Mouse (Mus musculus) ovary, adult 18-20 months (tissue): ENCODE data around the gene Ror1.

Experiments
- DNase-seq: peaks from one replicate; pipeline ENCODE4 v3.0.0; 2022; ENCODE audit warnings: low spot score, mixed read lengths

Gene Ror1

DNA sequence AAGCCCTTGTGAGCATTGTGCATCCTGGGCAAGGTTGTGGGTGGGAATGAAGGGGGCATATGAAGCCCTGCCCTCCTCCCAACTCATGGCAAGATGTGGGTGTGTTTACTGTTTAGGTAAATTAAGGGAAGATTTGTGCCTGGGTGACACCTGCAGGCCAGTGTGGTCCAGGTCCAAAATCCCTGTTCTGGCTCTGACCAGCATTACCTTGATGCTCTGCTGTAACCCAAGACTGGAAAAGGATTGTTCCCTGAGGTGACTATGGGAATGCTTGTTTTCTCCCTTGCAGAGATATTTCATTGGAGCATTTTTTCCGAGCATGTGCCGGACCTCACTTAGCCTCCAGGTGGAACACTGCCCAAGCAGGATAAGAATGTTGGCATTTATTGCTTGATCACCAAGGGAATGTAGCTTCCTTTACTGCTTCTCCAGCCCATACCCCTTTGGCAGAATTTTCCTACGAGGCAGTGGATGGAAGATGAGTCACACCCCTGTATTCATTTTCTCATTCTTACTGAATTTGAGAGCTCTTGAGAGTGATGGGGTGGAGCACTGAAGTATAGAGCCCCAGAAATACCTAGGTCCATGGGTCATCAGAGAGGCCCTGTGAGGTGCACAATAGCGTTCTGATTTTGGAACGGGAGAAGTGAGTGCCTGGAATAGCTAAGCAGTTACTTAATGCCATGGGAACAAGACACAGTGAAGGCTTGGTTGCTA, 290.8 kb downstream of the Ror1 start:
- no peak for DNase-seq

DNA sequence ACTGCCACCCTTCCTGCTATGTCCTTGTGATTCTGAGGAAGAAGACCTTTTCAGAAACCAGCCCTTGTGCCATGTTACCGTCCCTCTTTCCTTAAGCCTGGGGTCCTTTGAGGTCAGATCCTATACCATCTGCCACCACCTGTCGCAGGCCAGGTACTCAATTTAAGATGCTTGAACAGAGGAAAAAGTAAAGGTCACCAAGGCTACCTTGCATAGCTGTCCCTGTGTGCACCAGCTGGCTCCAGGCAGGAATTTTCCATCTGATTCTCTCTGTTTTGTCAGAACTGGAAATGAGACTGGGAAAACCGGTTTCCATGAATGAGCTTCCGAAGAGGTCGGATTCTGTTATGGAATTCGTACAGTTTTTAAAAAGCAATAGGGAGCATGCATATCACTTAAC, 294.8 kb downstream of the Ror1 start:
- DNase-seq: no peak

DNA sequence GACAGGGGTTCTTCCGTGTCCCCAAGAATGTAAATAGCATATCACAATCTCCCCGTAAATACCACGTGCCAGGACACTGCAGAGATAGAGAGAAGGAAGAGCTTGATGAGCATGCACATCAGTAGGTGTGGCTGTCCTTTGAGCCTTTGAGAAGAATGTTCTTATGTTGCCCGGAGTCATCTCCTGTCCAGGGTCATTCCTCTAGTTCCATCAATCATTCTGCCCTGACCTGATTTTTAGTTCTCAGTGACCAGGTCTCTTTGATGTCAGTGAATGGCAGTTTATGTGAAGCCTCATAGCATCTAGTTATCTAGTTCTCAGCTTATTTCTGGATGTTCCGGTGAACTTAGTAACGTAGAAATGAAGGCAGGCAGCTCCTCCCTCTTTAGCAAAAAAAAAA, 295.4 kb downstream of the Ror1 start:
- DNase-seq: no peak

DNA sequence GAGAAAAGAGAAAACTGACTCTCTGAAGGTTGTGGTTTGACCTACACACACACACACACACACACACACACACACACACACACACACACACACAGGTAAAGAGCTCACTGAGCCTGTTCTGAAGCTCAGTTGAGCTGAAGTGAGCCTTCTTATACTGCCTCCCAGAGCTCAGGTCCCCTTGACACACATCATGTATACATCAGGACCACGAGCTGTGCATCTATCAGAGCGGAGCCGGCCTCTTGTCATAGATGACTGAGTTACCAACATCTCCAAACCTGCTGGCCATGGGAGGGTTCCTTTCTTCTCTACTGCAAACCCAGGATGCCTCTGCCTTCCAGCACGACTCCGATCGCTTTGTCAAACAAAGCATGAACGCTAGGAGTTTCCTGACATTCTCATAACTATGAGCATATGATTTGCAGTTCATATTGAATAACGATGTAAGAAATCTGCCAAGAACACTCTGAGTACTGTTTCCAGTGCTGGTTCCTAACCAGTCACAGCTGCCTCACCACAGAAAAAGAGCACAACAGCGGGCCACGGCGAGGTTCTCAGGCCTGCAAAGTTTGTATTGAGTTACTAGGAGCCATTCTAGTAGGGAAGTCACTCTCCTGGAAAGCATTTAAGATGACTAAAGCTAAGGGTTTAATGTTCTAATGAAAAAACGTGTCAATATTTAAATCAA, 297.9 kb downstream of the Ror1 start:
- no peak for DNase-seq

DNA sequence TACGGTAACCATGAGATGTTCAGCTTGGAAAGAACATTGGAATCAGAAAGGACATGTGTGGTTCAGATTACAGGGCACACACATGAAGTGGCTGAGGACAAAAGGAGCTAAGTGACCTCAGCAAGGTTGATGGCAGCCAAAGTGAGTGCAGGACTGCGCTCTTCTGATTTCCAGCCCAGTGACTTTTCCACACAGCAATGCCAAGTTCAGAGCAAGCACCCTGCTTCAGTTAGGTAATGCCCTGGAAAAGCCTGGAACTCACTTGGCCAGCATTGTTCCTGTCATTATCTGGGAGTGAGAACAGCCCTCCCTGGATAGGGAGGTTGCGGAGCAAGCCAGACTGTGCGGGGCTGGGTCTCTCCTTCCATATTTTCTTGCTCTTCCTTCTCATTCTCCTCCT, 299.8 kb downstream of the Ror1 start:
- no peak for DNase-seq

DNA sequence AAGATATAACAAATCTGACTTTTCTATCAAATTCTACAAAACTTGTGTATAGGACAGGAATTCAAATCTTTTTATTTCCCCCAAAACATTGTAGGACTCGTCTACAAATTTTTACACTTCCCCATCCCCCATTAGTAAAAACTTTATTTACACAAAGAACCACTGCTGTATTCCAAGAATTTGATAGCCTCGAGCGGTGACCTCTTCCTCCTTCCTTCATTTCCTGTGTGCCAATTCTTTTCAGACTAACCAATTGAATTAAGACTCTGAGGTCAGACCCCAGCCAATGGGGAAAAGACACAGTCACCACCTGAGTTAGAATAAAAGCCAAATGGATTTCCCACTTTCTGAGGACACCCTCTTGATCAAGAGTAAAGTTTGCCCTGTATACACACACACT, 302.5 kb downstream of the Ror1 start:
- no peak for DNase-seq

DNA sequence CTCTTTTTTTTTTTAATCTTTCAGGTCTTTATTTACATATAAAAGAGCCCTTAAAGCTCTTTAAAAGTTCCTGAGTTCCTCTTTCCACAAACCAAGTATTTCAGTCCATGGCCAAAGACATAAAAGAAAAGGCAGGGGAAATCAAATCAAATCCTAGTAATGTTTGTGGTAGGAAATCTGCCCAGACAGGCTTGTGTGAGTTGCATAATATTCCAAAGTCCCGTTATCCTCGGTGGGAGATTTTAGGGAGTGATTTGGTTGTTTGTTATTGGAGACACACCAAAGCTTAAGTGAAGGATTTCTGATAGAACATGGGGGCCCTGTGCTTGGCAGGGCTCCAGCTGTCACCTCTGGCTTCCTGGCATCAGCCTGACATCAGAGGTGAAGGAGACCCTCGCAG, 305.5 kb downstream of the Ror1 start:
- no peak for DNase-seq

DNA sequence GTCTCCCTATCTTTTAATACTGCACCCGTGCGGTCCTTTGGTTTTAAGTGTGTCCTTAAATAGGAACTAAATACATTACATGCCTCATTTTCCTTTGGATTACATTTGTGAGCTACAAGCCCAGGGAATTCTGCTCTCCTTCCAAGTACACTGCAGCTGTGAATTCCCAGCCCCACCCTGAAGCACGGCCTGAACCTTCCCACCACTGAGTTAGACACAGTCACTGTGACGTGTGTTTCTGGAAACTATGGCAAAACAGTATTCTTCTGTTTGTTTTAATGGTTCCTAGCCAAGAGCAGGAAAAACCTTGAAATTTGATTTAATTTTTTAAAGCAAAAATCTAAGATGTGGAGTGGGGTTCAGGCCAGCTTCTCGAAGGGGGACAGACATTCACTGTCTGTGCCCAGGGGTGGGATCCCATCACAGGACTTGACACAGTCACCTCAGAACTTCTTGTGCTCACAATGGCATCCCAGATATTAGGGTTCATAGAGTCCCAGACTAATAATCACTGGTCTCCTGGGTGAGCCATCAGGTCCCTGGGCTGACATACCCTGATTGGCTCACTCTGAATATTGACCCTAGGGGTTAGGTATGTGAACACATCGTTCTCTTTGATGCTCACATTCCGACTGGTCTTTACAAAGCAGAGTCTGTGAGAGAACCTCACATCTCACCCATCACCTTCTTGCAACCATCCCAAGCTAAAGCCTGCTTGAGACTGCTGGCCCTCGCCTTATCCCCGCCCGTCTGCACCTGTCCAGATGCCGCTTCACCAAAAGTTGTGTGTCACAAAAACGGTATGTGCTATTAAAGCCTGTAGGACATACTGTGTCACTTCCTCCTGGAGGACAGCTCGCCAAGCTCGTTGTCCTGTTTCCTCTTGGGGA, 306.2 kb downstream of the Ror1 start:
- no peak for DNase-seq

DNA sequence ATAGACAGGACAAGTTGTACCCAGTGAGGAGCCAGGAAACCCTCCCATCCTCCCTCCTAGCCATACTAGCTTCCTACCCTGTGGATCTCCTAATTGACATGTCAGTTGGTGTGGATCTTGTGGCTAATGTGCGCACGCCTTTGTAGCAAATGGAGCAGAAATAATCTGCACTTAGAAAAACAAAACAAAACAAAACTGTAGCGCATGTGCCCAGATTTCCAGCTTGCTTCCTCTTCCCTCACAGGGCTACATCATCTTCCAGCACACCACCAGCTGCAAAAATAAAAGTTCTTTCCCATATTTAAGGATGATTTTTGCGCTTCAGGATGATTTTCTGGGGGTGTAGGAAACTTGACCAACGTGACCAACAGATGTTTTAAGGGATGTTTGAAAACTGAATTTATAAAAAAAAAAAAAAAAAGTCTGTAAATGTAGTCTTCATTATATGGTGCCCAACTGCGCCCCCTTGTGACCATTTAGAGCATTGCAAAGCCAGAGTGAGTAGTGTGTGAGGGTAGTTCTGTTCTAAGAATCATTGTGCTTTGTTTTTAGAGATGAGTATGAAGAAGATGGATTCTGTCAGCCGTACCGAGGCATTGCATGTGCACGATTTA, 311.8 kb downstream of the Ror1 start:
- peak; percentile 36 for DNase-seq

DNA sequence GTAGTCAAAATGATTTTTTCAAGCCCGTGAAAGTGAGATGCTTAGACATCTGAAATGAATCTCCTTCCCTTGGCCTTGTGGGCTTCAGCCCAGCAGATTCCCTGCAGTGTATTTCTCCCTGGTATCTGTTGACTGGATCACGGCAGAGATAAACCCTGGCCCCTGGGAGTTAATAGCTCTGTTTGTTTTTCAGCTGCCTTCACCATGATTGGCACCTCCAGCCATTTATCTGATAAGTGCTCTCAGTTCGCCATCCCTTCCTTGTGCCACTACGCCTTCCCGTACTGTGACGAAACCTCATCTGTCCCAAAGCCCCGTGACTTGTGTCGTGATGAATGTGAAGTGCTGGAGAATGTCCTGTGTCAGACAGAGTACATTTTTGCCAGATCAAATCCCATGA, 313.9 kb downstream of the Ror1 start:
- no peak for DNase-seq

DNA sequence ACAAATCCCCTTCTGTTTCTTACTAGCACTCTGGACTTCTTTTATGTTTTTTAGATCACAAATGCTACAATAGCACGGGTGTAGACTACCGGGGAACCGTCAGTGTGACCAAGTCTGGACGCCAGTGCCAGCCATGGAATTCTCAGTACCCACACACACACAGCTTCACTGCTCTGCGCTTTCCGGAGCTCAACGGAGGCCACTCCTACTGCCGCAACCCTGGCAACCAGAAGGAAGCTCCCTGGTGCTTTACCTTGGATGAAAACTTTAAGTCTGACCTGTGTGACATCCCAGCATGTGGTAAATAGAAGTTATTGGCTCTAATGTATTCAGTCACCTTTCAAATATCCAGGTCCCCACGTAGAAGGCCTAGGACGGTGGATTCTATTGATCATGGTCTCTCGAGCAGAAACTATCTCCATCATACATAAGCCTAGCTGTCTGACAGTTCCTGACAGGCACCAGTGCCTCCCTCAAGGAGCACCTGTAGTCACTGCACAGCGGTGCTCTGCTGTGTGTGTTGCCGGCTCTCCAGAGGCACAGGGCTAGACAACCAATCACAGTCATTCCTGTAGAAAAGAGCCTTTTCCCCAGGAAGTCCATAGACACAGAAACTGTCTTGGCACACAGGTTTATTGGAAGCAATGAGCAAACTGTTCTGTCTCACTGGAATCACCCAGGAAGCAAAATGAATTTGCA, 316.4 kb downstream of the Ror1 start:
- DNase-seq: no peak

DNA sequence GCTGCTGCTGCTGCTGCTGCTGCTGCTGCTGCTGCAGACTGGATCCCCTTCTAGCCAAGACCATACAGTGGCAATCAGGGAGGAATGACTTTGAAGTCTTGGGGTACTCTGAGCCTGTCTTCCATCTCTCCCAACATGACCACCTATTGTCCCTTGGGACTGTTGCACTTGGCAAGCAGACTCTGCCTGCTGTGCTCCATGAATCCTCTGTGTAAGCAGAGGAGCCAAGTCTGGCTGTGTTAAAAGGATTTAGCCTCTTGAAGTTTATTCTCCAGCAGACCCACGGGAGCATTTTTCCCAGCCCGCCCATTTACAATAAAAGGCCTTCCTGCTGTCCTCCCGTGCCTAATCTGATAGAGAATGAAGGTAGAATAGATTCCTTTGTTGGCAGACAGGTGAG, 327.2 kb downstream of the Ror1 start:
- DNase-seq: no peak

DNA sequence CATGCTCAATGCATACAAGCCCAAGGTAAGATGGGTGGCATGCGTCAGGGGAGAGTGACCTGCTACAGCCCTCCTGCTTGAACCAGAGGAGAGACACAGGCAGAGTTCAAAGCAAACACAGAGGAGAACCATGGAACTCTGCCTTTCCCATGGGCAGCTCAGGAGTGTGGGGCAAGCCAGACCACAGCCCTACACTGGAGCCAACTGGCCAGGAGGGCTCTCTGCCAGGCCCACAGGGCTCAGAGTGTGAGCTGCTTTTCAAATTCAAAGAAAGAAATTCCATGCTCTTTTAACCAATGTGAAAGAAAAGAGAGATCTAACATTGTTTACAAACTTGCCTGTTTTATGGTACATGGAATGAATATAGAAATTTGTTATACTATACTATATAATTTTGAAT, 330.5 kb downstream of the Ror1 start:
- no peak for DNase-seq

DNA sequence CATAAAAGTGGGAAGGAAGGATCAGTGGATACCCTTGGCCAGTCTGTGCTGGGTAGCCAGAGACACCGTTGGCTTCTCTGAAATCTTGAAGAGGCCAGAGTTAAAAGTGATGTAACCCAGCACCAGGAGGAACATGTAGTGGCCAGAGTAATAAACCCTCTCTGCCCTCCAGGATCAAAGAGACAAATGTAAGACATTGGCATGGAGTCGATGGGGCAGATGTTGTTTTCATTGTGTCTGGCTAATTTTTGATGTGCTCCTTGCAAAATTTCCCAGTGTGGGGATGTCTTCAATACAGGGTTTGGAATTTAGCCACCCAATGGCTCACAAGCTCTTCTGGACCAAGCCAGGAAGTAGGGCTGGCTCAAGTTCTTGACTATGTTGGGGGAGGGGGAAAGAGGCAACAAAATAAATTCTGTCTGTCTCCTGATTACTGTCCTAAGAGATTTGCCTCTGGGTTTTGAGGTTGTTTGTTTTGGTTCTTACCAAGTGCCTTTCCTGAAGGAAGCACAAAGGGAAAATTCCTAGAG, 333.8 kb downstream of the Ror1 start:
- DNase-seq: no peak

DNA sequence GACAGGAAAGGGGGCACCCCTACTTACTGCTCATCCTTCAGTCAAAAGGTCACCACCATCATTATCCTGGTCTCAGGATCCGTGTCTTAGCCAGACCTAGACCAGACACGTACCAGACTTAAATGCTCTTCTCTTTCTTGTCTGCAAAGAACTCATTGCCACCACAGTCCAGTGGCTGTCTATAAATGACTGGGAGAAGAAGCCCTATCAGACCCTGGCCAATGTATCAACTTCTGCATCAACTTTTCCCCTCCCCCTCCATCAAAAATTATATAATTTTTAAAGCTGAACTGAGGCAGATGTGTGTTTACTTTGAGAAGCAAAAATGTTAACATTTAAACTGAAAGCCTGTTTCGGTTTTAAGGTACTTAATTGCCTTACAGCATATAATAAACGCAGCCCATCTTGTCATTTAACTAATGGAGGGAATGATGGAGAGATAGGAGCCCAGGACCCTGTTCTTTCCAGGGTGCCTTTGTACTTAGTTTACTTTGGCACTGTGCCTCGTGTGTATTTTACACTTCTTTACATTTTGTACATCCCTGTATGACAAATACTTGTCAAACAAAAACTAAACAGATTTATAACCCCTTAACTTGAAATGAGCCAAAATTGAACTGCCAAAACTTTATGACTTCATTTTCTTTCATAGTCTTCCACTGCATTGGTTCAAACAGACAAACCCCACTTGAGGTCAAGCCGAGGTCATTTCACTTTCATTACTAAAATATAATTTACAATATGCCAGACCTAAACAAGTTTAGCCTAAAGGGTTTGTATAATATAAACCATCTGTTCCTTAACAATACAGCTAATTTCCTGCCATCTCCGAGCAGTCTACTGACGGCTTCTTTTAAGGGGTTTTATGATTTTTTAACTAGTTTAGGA, 339.9 kb downstream of the Ror1 start:
- no peak for DNase-seq

DNA sequence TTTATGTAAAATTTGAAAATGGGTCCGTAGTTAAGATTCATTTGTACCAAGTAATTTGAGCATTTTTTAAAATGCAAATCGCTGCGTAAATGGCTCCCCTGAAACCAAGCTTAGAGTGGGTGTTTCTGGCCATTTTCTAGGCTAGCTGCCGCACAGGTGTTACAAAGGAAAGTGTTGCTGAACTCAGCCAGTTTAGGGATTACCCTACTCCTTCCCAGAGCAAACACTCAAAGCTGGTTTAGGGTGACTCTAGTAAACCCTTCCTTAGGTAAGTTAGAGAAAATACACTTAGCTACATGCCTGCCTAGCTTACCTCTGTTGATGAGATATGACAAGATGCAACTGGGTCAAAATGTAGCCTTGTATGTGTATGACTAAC, 340.6 kb downstream of the Ror1 start:
- DNase-seq: no peak

DNA sequence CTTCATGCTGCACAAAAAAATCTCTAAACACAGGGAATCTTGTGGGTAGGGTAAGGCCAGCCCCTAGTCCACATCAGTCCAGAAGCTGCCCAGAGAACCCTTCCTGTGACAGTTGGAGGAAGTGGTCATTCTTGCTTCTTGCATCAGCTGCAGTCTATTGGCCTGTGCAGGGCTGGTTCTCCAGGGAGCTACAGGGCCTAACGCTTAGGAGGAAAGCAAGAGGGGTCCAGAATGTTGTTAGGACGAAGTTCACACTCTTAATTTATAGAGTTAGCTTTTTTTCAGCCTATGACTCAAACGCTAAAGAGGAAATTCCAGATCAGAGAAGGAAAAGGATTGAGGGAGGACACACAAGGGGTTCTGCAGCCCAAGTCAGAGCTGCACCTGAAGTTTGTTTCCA, 351.3 kb downstream of the Ror1 start:
- no peak for DNase-seq

DNA sequence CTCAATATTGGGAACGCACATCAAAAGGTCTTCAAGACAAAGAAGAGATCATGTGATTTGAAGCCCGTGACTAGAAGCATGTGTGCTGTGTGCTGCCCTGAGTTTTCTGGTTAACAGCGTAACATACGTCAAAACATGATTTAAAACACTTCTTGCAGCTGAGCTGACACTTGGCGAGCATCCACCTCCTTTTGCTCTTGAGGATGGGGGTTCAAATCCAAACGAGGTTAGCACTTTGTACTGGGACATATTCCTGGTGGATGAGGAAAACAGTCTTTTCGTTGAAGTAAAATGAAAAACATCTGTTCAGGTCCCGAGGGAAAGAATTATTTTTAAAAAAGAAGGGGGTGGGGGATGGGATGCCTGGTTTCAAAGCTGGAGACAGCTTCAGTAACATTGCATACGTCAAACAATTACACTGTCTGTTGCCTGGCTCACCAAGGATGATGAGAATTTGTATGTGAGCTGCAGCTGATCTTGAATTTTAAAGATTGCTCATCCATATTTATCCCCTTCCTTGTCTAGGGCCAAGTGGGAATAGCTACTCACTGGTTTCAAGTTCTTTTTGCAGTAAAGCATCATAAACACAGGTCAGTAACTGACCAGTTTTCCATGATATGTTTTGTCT, 367.0 kb downstream of the Ror1 start:
- DNase-seq: no peak

DNA sequence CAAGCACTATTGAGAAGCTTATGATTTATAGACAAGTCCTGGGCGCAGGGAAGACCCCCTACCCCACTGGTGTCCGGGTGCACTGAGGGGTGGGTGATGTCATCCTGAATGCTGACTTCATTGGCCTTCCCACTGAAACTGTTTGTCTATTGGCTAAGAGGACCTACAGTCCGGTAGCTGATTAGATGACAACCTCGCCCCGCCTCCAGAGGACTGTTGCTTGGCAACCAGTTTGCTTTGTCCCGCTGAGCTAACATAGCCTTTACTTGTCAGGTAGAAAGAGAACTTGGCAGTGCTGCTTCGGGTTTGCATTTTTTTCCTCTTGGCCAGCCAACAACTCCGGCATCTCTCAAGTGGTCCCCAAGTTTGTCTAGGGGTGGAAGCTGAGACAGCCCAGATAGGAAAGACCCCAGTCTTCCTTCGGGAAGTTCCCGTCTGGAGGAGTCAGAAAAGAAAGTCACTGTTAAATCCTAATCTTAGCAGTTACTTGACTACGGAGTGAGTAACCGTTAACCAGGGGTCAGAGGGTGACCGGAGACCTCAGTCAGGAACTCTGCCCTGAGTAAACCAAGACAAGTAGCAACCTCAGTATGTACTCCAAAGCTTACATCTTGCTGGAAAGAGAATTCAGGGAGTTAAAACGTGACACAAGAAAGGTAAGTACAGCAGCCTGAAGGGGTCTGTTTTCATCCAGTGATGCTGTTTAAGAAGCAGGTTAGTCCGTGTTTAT, 383.2 kb downstream of the Ror1 start, which contains the start of gene Ube2u:
TSS of gene Ube2u (plus strand) at position 258 of the 730 bp plus-strand sequence.
- DNase-seq: peak; percentile 55
